Mouse (Mus musculus) layer of hippocampus, adult 2 months (tissue): ENCODE data around the gene Scgb1a1. TPM values are rescaled to one million over a fixed set of nuclear protein-coding genes. Genes with fewer than 3 reads are reported as not detected.

Experiments used
- DNase-seq, 2 experiments: peaks; one replicate each; pipeline ENCODE4 v3.0.0; 2022; ENCODE audit warnings: low spot score in 2 of 2
- H3K27ac ChIP-seq: fragments of 200-600 bp; 2 replicates; pipeline ENCODE4 v1.8.1; 2022
- H3K4me3 ChIP-seq: fragments of 200-600 bp; 2 replicates; pipeline ENCODE4 v1.8.1; 2022; ENCODE audit warnings: mild to moderate bottlenecking
- CTCF ChIP-seq: fragments of 200-600 bp; conservative IDR thresholded peaks from 2 replicates; pipeline ENCODE4 v1.8.1; 2022; ENCODE audit warnings: antibody characterized with exemption, mild to moderate bottlenecking, moderate library complexity
- total RNA-seq, 2 experiments: library from RNA; stranded (reverse); gene quantifications; 2 replicates each; pipeline ENCODE4 v1.2.3; 2021

The Scgb1a1 gene
- total RNA-seq, 2 experiments from 2014 or later: not detected

- no peak overlapping the region for H3K27ac ChIP-seq
- TF ChIP-seq CTCF: no peak
- H3K4me3 ChIP-seq: no peak overlapping the region
- peak; percentile 36 to 53 for DNase-seq
Measured at GRCm38 (mm10) chr19:9069687-9070307, 18.0 kb downstream of the Scgb1a1 start.

- no peak for TF ChIP-seq CTCF
- DNase-seq: no peak
- Histone ChIP-seq H3K27ac (no peak overlapping the region), H3K4me3 (no peak overlapping the region)
Measured at GRCm38 (mm10) chr19:9067292-9067691, 20.5 kb downstream of the Scgb1a1 start.

GRCm38 (mm10) chr19:9065621-9066561 lies 21.9 kb downstream of the Scgb1a1 start:
- Histone ChIP-seq H3K27ac (peak overlapping the region; percentile 20; the same call in 1 of the 2 replicates), H3K4me3 (no peak overlapping the region)
- peak; percentile 27 to 41 for DNase-seq
- TF ChIP-seq CTCF: no peak

DNA sequence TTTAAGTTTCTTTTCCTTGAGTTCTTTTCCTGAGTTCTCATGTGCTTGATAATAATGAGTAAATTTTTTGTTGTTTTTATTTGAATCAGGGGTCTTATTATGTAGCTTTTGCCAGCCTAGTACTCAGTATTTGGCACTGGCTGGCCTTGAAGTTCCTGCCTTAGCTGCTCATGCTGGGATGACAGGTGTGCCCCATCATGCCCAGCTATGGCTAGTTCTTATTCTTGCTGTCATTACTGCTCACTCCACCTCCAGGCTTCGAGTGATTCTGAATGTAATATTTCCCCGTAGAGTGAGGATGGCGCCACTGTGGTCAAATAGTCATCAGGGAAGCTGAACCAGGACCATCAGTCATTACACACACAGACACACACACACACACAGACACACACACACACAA lies 23.9 kb downstream of the Scgb1a1 start:
- no peak for DNase-seq
- H3K27ac ChIP-seq: no peak overlapping the region
- no peak for TF ChIP-seq CTCF

DNA sequence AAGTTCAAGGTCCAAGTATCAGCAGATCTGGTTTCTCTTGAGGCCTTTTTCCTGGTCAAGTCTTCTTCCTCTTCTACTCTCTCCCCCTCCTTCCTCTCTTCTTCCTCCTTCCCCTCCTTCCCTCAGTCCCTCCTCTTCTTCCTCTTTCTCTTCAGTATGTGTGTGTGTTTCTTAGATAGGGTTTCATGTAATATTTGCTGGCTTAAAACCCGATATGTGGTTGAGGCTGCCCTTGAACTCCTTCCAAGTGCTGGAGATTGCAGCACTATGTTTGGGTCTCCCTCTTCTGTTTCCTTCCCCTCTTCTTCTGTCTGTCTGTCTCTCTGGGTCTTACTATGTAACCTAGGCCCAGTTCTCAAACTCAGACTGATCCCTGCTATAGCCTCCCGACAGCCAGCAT lies 24.9 kb downstream of the Scgb1a1 start:
- TF ChIP-seq CTCF: no peak
- no peak for DNase-seq
- no peak overlapping the region for H3K27ac ChIP-seq
- no peak overlapping the region for H3K4me3 ChIP-seq

More for the DNA sequence above, 23.9 kb downstream of the Scgb1a1 start:
- no peak overlapping the region for H3K4me3 ChIP-seq

DNA sequence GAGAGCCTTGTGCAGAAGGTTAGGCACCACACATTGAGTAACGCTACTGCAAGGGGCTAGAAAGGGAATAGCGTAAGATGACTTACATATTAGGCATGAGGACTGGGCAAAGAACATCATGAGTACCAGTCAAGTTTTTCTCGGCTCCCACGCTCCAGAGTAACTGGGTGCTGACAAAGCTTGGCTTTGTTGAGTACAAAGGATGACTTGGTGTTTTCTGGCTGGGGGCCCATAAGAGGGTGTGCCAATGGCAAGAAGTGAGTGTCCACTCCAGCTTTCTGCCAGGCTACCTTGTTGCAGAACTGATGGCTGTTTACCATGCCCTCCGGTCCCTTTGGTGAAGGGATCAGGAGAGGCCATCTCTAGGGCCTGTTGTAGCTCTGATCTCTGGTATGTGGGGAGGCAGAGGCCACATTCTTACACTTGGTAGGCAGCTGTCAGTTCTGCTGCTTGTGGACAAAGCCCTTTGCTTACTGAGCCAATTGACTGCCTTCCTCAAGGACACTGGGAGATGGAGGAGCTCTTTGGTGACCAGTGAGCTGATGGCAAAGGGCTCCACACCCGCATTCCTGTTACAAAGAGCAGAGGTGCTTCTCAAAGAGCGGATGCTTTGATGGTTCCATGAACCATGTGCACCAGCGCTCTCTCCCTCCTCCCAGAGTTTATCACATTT lies 26.4 kb downstream of the Scgb1a1 start:
- no peak for DNase-seq
- no peak overlapping the region for H3K4me3 ChIP-seq
- H3K27ac ChIP-seq: no peak overlapping the region
- TF ChIP-seq CTCF: no peak

DNA sequence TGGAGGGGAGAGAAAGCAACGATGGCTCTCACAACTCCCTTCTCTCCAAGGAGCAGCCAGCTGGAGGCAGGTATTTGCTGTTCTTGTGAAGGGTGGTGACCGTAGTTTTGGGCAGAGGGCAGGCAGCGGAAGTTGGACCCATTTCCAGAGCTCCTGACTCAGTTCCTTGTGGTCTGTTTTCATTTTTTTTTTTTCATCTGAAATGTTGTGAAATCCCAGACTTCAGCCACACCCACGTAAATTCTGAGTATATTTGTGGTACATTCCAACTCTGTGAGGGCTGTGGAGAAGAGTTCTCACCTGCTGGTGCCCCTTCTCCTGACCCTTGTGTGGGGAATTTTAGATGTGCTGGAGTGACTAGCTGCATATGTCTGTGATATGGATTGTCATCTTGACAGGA lies 27.7 kb downstream of the Scgb1a1 start:
- TF ChIP-seq CTCF: no peak

DNA sequence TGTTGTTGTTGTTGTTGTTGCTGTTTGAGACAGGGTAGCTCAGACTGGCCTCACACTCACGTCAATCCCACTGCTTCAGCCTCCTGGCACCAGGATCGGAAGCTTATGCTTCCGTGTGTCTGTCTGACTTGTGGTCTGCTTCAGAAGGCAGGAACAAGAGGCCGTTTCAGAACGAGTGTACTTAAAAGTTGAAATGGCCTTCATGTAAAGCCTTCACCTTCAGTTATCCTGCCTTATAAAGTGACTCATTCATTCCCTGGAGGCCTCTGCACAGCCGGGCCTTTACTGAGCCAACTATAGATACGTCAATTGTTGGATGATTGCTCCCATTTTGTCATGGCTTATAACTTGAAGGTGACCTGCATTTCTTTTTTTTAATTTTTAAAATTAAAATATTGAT lies 28.4 kb downstream of the Scgb1a1 start:
- DNase-seq: no peak
- H3K27ac ChIP-seq: no peak overlapping the region
- TF ChIP-seq CTCF: no peak
- no peak overlapping the region for H3K4me3 ChIP-seq

More for the DNA sequence above, 27.7 kb downstream of the Scgb1a1 start:
- no peak for DNase-seq
- no peak overlapping the region for H3K4me3 ChIP-seq
- no peak overlapping the region for H3K27ac ChIP-seq

- H3K4me3 ChIP-seq: no peak overlapping the region
- no peak for TF ChIP-seq CTCF
- H3K27ac ChIP-seq: no peak overlapping the region
- no peak for DNase-seq
Measured at GRCm38 (mm10) chr19:9058944-9059343, 28.8 kb downstream of the Scgb1a1 start.

- Histone ChIP-seq H3K27ac (no peak overlapping the region), H3K4me3 (no peak overlapping the region)
- no peak for DNase-seq
- no peak for TF ChIP-seq CTCF
Measured at GRCm38 (mm10) chr19:9058331-9058884, 29.4 kb downstream of the Scgb1a1 start.

DNA sequence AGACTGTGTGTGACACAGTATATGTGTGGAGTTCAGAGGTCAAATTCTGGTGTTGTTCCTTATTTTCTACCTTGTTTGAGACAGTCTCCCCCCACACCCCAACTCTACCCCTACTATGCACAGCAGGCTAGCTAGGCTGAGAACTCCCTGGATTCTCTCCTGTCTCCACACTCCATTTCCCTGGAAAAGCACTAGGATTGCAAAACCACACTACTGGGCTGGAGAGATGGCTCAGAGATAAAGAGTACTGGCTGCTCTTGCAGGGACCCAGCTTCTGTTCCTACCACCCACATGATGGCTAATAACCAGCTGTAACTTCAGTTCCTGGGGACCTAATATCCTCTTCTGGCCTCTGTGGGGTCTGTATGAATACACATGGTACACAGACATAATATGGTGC lies 30.1 kb downstream of the Scgb1a1 start:
- DNase-seq: no peak
- H3K27ac ChIP-seq: no peak overlapping the region
- no peak for TF ChIP-seq CTCF
- no peak overlapping the region for H3K4me3 ChIP-seq

DNA sequence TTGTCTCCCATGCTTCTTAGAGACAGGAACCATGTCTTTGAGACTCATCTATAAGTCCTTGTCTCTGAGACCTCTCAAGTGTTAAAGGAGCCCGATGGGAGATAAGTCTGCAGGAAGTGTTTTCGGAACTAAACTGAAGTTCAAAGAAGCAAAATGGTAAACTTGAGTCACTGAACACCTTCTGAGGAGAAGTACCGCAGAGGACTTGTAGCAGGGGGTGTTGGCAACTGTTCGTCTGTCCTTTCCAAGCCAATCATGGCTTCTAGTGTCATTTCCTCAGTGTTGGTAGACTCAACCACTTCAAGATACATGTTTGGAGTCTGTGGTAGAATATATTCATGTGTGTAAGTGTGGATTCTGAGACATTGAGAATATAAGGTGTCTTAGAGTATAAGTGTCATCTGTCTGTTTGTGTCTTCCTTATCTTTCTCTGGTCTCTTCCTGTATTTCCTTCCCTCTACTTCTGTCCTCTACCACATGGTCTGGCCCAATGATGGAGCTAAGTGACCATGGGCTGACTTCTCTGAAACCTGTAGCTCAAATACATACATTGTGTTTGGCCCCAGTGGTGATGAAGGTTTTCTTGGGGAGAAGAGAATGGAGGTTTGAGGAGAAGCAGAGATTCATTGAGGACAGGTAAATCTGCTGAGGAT lies 31.9 kb downstream of the Scgb1a1 start:
- no peak overlapping the region for H3K27ac ChIP-seq
- DNase-seq: no peak
- TF ChIP-seq CTCF: no peak
- no peak overlapping the region for H3K4me3 ChIP-seq
